Mouse (Mus musculus): ENCODE results near the gene Csnk1d. TPM values are rescaled to one million over a fixed set of nuclear protein-coding genes. Genes with fewer than 3 reads are reported as not detected.

Gene Csnk1d
- 100 to 1,000 TPM; 116 to 126 TPM for total RNA-seq (2023)

DNA sequence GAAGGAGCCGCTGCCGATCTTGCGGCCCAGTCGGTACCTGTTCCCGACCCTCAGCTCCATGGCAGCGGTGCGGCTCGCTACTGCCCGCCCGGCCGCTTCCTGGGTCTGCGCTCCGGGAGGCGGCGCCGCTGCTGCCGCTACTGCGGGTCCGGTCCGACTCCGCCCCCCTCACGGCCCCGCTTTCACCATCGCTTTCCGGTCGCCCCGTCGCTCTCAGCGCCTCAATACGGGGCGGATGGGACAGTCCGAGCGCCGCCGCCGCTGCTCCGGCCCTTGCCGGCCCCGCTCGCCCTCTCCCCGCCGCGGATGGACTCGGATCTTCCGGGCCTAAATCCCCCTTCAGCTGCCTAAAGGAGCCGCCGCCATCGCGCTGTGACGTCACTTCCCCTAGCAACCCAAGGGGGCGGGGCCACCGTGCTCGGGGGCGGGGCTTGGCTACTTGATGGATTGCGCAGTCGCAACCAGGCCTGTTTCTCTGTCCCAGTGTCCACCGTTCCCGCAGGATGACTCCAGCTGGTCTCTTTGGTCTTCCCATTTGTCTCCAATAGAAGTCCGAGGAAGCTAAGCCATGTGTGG, at the start of gene Csnk1d:
TSS of gene Csnk1d (minus strand) at position 380 of the 576 bp plus-strand sequence.

DNA sequence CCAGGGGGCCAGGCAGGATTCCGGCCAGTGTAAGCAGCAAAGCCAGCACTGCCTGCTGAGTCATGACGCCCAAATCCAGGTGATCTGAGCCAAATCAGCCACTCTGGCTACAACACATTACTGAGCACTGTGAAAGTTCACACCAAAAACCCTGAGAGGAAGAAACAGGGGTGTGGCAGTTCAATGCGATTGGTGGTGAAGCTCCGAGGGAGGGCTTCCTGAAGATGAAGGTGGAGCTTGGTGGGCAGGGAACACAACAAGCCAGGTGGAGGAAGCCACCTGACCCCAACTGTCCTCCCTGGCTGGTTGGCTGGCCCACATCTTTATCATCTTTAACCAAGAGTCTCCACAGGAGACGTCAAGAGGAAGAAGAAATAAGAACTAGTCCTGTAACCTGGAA, 48.2 kb upstream of the Csnk1d start, which contains the start of gene Cd7:
TSS of gene Cd7 (minus strand) at position 117 of the 400 bp plus-strand sequence.

DNA sequence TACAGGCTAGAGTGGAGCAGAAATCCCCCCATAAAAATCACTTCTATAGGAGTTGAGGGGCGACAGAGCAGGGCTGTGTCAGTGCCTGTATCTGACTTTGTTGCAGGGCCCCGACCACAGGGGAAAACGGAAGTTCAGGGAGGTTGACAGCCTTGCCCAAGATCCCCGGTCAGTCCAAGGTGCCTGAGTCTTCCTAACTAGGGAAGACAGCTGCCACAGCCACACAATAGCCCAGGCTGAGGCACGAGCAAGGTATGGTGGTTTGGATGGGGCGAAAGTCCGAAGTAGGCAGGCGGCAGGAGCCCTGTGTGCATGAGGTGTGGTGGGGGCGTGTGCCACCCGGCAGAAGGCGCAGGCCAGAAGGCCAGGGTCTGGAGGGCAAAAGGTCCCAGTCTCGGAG, 42.8 kb downstream of the Csnk1d start, which contains the start of gene Slc16a3:
TSS of gene Slc16a3 (plus strand) at position 153 of the 400 bp plus-strand sequence.

DNA sequence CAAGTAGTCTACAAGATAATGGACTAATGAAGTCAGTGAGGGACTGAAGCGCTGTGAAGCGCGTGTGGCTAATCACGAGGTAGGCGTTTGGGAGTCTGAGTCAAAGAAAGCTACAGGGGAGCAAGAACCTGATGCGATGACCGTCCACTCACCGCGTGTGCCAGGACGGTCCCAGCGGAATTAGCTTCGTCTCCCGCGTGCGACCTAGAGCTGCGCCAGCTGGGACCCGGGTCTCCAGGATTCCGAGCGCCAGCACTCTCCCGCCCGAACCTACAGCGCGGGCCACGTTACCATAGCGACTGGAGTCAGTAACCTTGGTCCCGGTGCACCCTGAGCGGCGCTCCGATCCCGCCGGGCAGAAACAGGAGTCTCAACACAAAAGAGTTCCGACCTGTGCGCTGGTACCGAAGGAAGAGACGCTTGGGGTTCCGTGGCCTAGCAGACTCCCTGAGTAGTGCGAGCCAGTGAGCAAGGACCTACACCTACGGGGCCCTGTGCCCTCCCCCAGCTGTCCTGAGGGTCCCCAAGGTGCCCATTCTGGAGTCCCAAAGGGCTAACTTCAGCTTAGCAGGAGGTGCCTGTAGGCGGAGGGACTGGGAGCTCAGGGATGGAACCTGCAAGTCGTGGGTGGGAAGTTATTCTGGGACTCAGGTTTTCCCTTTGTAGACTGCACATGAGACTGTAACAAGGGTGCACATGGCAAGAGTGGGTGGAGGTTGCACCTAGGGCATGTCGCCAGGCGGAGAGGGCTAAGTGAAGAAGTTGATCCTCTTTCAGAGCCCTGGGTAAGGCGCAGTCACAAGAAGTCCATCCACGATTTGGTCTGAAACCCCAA, 58.3 kb downstream of the Csnk1d start, which contains the start of gene Ccdc57:
TSS of gene Ccdc57 (minus strand) at position 309 of the 835 bp plus-strand sequence.

Other genes with a start within 250 kb of the Csnk1d start
- gene Hmga1b, start 228.5 kb downstream of the Csnk1d start, total RNA-seq (2023): 10 to 100 TPM; 42.1 to 54.6 TPM
- 10 to 100 TPM; 12.8 to 14.4 TPM for gene Rfng, start 207.1 kb downstream of the Csnk1d start, total RNA-seq (2023)
- gene Gps1, start 207.1 kb downstream of the Csnk1d start, total RNA-seq (2023): 10 to 100 TPM; 32.3 to 47.8 TPM
- 10 to 100 TPM; 31.9 to 38.5 TPM for gene Dus1l, start 194.9 kb downstream of the Csnk1d start, total RNA-seq (2023)
- gene Fasn, start 166.8 kb downstream of the Csnk1d start, total RNA-seq (2023): 10 to 100 TPM; 22.3 to 24.3 TPM
- gene Ccdc57, start 58.5 kb downstream of the Csnk1d start, total RNA-seq (2023): 1 to 10 TPM; 2.8 to 5.2 TPM
- gene Slc16a3, start 42.9 kb downstream of the Csnk1d start, total RNA-seq (2023): 100 to 1,000 TPM; 698 to 788 TPM
- 1 to 10 TPM; 1.2 to 3.0 TPM for gene Cd7, start 48.1 kb upstream of the Csnk1d start, total RNA-seq (2023)
- gene Sectm1b, start 72.2 kb upstream of the Csnk1d start, total RNA-seq (2023): not detected
- not detected for gene Sectm1a, start 89.9 kb upstream of the Csnk1d start, total RNA-seq (2023)
- gene Tex19.2, start 127.3 kb upstream of the Csnk1d start, total RNA-seq (2023): not detected
- not detected for gene Tex19.1, start 154.8 kb upstream of the Csnk1d start, total RNA-seq (2023)
- not detected for gene Uts2r, start 168.9 kb upstream of the Csnk1d start, total RNA-seq (2023)
- gene Hexdc, start 213.1 kb upstream of the Csnk1d start, total RNA-seq (2023): 1 to 10 TPM; 2.6 to 4.0 TPM
- gene Ogfod3, start 213.4 kb upstream of the Csnk1d start, total RNA-seq (2023): 1 to 10 TPM; 3.2 to 3.7 TPM
- gene Cybc1, start 238.0 kb upstream of the Csnk1d start, total RNA-seq (2023): 10 to 100 TPM; 59.7 to 60.7 TPM
- 10 to 100 TPM; 40.3 to 41.0 TPM for gene Narf, start 245.9 kb upstream of the Csnk1d start, total RNA-seq (2023)

All from neutrophil, adult 59 days (primary cell).